Mouse (Mus musculus): Measurements from ENCODE around the gene Topaz1. TPM values are rescaled to one million over a fixed set of nuclear protein-coding genes. Genes with fewer than 3 reads are reported as not detected.

Gene Topaz1
- polyA plus RNA-seq, 1 experiment from 2014 or later = not detected

- DNase-seq = no peak
Measured at GRCm38 (mm10) chr9:122736001-122736400, 11.1 kb upstream of the Topaz1 start.

GRCm38 (mm10) chr9:122736742-122737141 lies 10.4 kb upstream of the Topaz1 start:
- no peaks in the 10 kb centered on the region for H3K36me3 ChIP-seq
- H3K9me3 ChIP-seq (replicated peaks) = no peaks in the 10 kb centered on the region
- WGBS (ENCODE audit: insufficient replicate concordance) = 12% methylated on average over 4 of the region's 4 CpGs
- H3K4me3 ChIP-seq (replicated peaks) = no peak overlapping the region
- ATAC-seq (ENCODE audit: low read depth) (no peak), DNase-seq (no peak)
- H3K4me1 ChIP-seq (replicated peaks) = no peaks in the 10 kb centered on the region
- peaks cover 5% of the 10 kb centered on the region; the same call in 1 of the 2 replicates for H3K27me3 ChIP-seq
- H3K27ac ChIP-seq = no peak overlapping the region
- no peak overlapping the region for H3K4me2 ChIP-seq
- H3K9ac ChIP-seq = no peak overlapping the region

More at GRCm38 (mm10) chr9:122736001-122736400, 11.1 kb upstream of the Topaz1 start:
- H3K9me3 ChIP-seq (replicated peaks) = no peaks in the 10 kb centered on the region
- H3K4me3 ChIP-seq (replicated peaks) = no peak overlapping the region
- no peak overlapping the region for H3K9ac ChIP-seq
- H3K27ac ChIP-seq = no peak overlapping the region
- H3K4me2 ChIP-seq = no peak overlapping the region
- no peak for ATAC-seq (ENCODE audit: low read depth)
- H3K27me3 ChIP-seq = peaks cover 5% of the 10 kb centered on the region; the same call in 1 of the 2 replicates
- WGBS (ENCODE audit: insufficient replicate concordance) = 37% methylated on average over 2 of the region's 2 CpGs
- no peaks in the 10 kb centered on the region for H3K36me3 ChIP-seq
- no peaks in the 10 kb centered on the region for H3K4me1 ChIP-seq (replicated peaks)

GRCm38 (mm10) chr9:122745879-122746278 lies 1.3 kb upstream of the Topaz1 start:
- 48% methylated on average over 1 of the region's 1 CpGs for WGBS (ENCODE audit: insufficient replicate concordance)
- Histone ChIP-seq H3K9me3 (replicated peaks) (no peaks in the 10 kb centered on the region), H3K36me3 (no peaks in the 10 kb centered on the region), H3K4me1 (replicated peaks) (no peaks in the 10 kb centered on the region), H3K4me3 (replicated peaks) (no peak overlapping the region), H3K27me3 (no peaks in the 10 kb centered on the region), H3K4me2 (no peak overlapping the region), H3K9ac (no peak overlapping the region), H3K27ac (no peak overlapping the region)
- DNase-seq (no peak), ATAC-seq (ENCODE audit: low read depth) (no peak)

GRCm38 (mm10) chr9:122757614-122758013 lies 10.5 kb downstream of the Topaz1 start:
- no peaks in the 10 kb centered on the region for H3K36me3 ChIP-seq
- H3K27me3 ChIP-seq = no peaks in the 10 kb centered on the region
- H3K4me3 ChIP-seq (replicated peaks) = no peak overlapping the region
- H3K9me3 ChIP-seq (replicated peaks) = no peaks in the 10 kb centered on the region
- H3K4me2 ChIP-seq = no peak overlapping the region
- no peak overlapping the region for H3K9ac ChIP-seq
- no peak for ATAC-seq (ENCODE audit: low read depth)
- H3K4me1 ChIP-seq (replicated peaks) = 0 out of 2 replicates have a peak, but pooled peaks cover 3% of the 10 kb centered on the region
- no peak for DNase-seq
- no peak overlapping the region for H3K27ac ChIP-seq
- 36% methylated on average over 2 of the region's 2 CpGs for WGBS (ENCODE audit: insufficient replicate concordance)

DNA sequence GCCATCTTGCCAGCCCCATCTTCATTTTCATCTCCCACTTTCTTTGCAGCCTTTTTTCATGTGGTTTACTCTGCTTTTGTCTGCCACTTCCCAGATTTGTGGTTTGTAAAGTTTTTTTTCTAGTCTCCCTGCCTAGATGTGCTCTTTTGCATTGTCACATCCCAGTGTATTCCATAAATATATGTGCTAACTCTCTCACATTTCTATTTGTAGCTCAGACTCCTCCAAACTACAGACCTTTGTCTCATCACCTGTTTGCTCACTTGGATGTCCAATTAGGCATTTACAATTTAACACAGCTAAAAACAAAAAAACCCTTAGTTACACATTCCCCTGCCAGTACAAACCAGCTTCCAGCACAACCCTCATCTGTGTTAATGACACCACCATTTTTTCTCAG lies 13.0 kb downstream of the Topaz1 start:
- no peak overlapping the region for H3K27ac ChIP-seq
- H3K36me3 ChIP-seq = no peaks in the 10 kb centered on the region
- DNase-seq (no peak), ATAC-seq (ENCODE audit: low read depth) (no peak)
- no peak overlapping the region for H3K9ac ChIP-seq
- 0 out of 2 replicates have a peak, but pooled peaks cover 3% of the 10 kb centered on the region for H3K4me1 ChIP-seq (replicated peaks)
- no peaks in the 10 kb centered on the region for H3K9me3 ChIP-seq (replicated peaks)
- no peak overlapping the region for H3K4me2 ChIP-seq
- no peak overlapping the region for H3K4me3 ChIP-seq (replicated peaks)
- no peaks in the 10 kb centered on the region for H3K27me3 ChIP-seq

DNA sequence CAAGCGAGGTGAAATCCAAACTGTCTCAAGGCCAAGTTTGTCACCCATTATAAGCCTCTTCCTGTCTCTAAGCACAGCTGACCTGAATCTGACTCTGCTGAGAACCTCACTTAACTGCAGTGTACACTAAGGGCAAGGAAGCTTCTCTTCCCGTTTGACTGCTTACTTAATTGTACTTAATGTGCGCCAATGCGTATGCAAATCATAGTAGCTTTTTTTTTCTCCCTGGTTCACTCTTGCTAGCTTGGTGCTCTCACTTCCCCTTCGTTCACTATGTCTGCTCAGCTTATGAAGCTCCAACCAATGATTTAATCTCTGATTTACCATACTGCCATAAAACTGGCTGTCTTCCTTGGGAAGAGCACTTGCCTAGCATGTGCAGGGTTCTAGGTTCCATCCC lies 38.1 kb downstream of the Topaz1 start:
- H3K27ac ChIP-seq = no peak overlapping the region
- peaks cover 6% of the 10 kb centered on the region; the same call in 1 of the 2 replicates for H3K4me1 ChIP-seq (replicated peaks)
- 65% methylated on average over 5 of the region's 5 CpGs for whole genome bisulfite sequencing (ENCODE audit: insufficient replicate concordance)
- no peaks in the 10 kb centered on the region for H3K36me3 ChIP-seq
- no peak overlapping the region for H3K4me3 ChIP-seq (replicated peaks)
- DNase-seq (no peak), ATAC-seq (ENCODE audit: low read depth) (no peak)
- H3K9me3 ChIP-seq (replicated peaks) = no peaks in the 10 kb centered on the region
- no peak overlapping the region for H3K9ac ChIP-seq
- no peaks in the 10 kb centered on the region for H3K27me3 ChIP-seq
- H3K4me2 ChIP-seq = no peak overlapping the region

DNA sequence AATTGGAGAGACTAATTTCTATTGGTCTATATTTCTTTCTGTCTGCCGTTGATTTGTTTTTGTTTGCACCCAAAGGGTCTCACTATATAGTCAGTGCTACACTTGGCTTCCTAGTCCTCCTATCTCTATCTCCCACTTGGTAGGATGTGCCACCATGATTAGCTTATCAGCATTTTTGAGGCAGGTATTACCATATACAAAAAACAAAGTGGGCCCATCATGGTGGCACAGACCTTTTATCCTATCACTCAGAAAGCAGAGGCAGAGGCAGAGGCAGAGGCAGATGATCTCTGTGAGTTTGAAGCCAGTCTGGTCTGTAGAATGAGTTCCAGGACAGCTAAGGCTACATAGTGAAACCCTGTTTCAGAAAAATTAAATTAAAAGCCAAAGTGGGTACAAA lies 39.4 kb downstream of the Topaz1 start:
- no peaks in the 10 kb centered on the region for H3K36me3 ChIP-seq
- no peak overlapping the region for H3K4me2 ChIP-seq
- 54% methylated on average over 1 of the region's 1 CpGs for WGBS (ENCODE audit: insufficient replicate concordance)
- H3K9ac ChIP-seq = no peak overlapping the region
- no peak overlapping the region for H3K27ac ChIP-seq
- no peaks in the 10 kb centered on the region for H3K9me3 ChIP-seq (replicated peaks)
- ATAC-seq (ENCODE audit: low read depth) (peak; percentile 65), DNase-seq (peak; percentile 10)
- H3K4me3 ChIP-seq (replicated peaks) = no peak overlapping the region
- H3K27me3 ChIP-seq = no peaks in the 10 kb centered on the region
- peaks cover 6% of the 10 kb centered on the region; the same call in 1 of the 2 replicates for H3K4me1 ChIP-seq (replicated peaks)

DNA sequence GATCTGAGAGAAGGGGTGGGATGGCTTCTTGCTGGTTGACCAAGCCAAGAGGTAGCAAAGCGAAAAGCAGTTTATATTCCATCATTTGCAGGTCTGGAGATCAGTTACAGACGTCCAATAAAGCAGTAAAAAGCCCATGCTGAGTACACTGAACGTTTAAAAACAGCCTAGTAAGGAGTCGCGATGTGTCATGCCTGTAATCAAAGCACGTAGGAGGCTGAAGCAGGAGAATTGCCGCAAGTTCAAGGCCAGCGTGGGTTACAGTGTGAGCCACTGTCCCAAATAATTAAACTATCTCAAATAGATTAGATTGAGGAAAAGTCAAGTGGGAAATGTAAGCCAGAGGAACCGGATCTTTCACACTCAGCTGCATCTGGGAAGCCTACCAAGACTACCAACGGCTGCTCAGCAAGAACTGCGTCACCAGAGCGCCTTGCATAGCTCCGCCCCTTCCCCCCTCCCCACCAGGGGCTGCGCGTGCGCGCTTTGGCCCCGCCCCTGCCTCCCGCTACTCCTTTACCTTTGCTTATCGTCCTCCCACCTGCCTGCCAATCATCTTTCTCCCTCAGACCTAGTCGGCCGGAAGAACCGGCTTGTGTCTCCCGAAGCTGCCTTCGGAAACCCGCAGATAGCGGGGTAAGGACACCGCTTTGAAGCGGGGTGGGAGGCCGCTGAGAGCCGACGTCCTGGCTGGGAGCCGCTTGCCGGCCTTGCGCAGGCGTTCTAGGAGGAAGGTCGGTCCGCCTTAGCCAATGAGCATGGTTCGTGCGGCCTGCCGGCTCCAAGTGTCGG lies 58.1 kb downstream of the Topaz1 start, which contains the start of gene Tcaim:
Gene Tcaim, plus strand, starts transcription at position 487 of the 792 bp plus-strand sequence.
- WGBS (ENCODE audit: insufficient replicate concordance) = 6% methylated on average over 42 of the region's 42 CpGs
- Histone ChIP-seq H3K9me3 (replicated peaks) (no peaks in the 10 kb centered on the region), H3K4me1 (replicated peaks) (peaks cover 17% of the 10 kb centered on the region), H3K36me3 (no peaks in the 10 kb centered on the region; the same call in 1 of the 2 replicates), H3K27me3 (no peaks in the 10 kb centered on the region), H3K27ac (peak within 1 kb of the TSS; percentile 58), H3K9ac (peak within 1 kb of the TSS; percentile 78), H3K4me3 (replicated peaks) (peak within 1 kb of the TSS; percentile 69), H3K4me2 (peak within 1 kb of the TSS; percentile 90)
- DNase-seq = peak; percentile 83
- peak; percentile 93 for ATAC-seq (ENCODE audit: low read depth)

DNA sequence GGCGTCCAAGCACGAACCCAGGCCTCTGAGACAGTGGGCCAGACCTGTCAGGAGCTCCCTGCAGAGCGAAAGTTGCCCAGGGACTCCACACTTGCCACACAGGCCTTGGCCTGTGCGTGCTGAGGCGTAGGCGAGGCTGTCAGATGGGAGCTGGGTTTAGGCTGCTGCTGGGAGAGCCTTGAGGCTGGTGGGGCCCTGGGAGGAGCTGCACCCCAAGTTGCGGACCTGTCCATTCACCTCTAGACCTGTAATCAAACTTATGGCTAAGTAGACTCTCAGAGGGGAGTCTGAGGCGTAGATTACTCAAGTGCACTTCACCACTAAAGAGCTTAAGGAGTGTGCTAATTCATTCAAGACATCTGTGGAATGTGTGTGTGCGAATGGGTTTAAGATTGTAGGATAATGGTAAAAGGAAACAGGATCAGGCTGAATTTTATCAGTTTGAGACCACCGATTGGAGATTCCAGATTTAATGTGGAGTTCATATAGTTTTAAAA lies 58.7 kb downstream of the Topaz1 start:
- Histone ChIP-seq H3K4me2 (peak overlapping the region; percentile 90), H3K36me3 (no peaks in the 10 kb centered on the region; the same call in 1 of the 2 replicates), H3K9me3 (replicated peaks) (no peaks in the 10 kb centered on the region), H3K27ac (peak overlapping the region; percentile 58), H3K4me1 (replicated peaks) (peaks cover 17% of the 10 kb centered on the region), H3K27me3 (no peaks in the 10 kb centered on the region), H3K4me3 (replicated peaks) (peak overlapping the region; percentile 69), H3K9ac (peak overlapping the region; percentile 78)
- 15% methylated on average over 10 of the region's 10 CpGs for WGBS (ENCODE audit: insufficient replicate concordance)
- DNase-seq (no peak), ATAC-seq (ENCODE audit: low read depth) (no peak)

GRCm38 (mm10) chr9:122807186-122807585 lies 60.0 kb downstream of the Topaz1 start:
- Histone ChIP-seq H3K27me3 (no peaks in the 10 kb centered on the region), H3K9ac (no peak overlapping the region), H3K36me3 (no peaks in the 10 kb centered on the region; the same call in 1 of the 2 replicates), H3K4me2 (no peak overlapping the region), H3K27ac (no peak overlapping the region), H3K9me3 (replicated peaks) (no peaks in the 10 kb centered on the region), H3K4me3 (replicated peaks) (no peak overlapping the region), H3K4me1 (replicated peaks) (peaks cover 17% of the 10 kb centered on the region)
- DNase-seq (no peak), ATAC-seq (ENCODE audit: low read depth) (no peak)
- 76% methylated on average over 2 of the region's 2 CpGs for WGBS (ENCODE audit: insufficient replicate concordance)

DNA sequence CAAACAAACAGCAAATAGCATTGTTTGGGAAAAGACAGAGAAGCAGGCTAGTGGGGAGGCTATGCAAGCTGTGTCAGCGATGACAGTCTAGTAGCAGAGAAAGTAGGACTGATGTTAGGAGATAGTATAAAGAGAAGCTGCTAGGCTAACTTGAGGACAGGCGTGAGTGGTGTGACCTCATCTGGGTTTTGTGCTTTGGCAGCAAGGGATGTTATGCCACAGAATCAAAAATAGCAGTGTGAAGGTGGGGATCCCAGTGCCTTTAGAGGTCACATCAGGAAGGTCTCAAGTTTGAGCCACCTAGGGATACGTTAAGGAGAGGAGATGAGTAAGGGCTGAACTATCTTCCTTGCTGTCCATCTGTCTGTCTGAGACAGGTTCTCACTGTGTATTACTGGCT lies 63.1 kb downstream of the Topaz1 start:
- Histone ChIP-seq H3K9ac (no peak overlapping the region), H3K4me3 (replicated peaks) (no peak overlapping the region), H3K4me2 (no peak overlapping the region), H3K36me3 (no peaks in the 10 kb centered on the region; the same call in 1 of the 2 replicates), H3K9me3 (replicated peaks) (no peaks in the 10 kb centered on the region), H3K27me3 (no peaks in the 10 kb centered on the region), H3K27ac (no peak overlapping the region), H3K4me1 (replicated peaks) (peaks cover 14% of the 10 kb centered on the region)
- ATAC-seq (ENCODE audit: low read depth) = no peak
- no peak for DNase-seq
- WGBS (ENCODE audit: insufficient replicate concordance) = 78% methylated on average over 3 of the region's 3 CpGs

Measured in liver, embryonic 13.5 days (tissue).